Mouse (Mus musculus): Measurements from ENCODE around the gene Naa25. TPM values are rescaled to one million over a fixed set of nuclear protein-coding genes. Genes with fewer than 3 reads are reported as not detected.

The Naa25 gene
- 10 to 100 TPM; 45.8 to 48.0 TPM for total RNA-seq (2021)
- long read RNA-seq, experiment 1, full-length matches to known transcripts, result 29 of 47 reads
- long read RNA-seq, experiment 1, partial matches to known transcripts, result 13 of 47 reads
- long read RNA-seq, experiment 1, other reads (novel, unspliced or antisense), result 5 of 47 reads
- long read RNA-seq, experiment 2, full-length matches to known transcripts, result 17 of 36 reads
- long read RNA-seq, experiment 2, partial matches to known transcripts, result 10 of 36 reads
- long read RNA-seq, experiment 2, other reads (novel, unspliced or antisense), result 9 of 36 reads

DNA sequence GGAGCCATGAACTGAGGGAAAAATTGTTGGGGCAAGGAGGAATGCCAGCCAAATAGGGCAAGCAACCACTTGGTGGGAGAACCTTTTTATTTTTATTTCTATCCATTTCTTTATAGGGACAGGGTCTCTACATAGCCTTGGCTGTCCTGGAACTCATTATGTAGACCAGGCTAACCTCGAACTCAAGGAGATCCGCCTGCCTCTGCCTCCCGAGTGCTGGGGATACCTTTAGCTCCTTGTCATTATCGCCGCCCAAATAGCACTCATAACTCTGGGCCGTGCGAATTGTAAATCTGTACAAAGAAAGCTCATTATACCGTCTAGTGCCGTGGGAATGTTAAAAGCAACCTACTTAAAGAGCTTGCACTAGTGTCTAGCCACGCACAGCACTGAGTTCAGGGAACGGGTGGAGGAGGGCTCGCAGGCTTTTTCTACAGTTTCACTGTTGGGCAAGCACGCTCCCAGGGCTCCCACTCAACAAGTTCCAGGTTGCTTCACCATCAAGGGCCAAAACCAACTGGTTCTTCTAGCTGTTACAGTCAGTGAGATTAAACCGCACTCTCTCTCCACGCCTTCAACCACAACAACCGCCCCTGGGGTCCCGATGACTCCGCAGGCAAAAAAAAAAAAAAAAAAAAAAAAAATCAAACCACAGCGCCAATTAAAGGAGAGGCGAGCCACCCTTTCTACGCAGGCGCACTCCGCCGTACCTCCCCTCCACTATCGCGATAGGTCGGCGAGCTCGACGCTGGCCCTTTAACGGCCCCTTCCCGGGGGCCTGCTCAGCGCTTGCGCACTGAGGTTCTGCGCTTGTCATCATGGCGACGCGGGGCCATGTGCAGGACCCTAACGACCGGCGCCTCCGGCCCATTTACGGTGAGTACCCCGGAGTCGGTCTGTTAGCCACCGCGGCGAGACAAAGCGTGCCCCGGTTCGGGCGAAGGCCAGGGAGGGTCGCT lies at the start of gene Naa25:
Gene Naa25, plus strand, starts transcription at position 750 of the 959 bp plus-strand sequence.
- intact Hi-C loops (cut with DNase I), result no loop called here
- DNase-seq (ENCODE audit: low spot score in 2 of 2), result peak; percentile 96 to 97

DNA sequence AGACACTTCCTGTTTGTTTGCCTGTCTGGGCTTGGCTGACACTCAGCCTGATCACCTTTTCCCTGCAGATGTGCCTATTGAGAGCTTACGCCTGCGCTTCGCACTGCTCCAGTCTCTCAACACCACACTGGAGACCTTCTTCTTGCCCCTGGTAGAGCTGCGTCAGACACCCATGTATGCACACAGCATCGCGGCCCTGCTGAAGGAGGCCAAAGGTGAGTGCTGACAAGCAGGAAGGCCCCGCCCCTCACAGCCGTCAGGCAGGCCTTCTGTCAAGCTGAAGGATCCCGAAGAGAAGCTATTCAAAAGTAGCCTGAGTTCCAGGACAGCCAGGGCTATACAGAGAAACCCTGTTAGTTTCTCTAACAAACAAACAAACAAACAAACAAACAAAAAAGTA lies 38.5 kb upstream of the Naa25 start:
- intact Hi-C loops (cut with DNase I), result no loop called here

DNA sequence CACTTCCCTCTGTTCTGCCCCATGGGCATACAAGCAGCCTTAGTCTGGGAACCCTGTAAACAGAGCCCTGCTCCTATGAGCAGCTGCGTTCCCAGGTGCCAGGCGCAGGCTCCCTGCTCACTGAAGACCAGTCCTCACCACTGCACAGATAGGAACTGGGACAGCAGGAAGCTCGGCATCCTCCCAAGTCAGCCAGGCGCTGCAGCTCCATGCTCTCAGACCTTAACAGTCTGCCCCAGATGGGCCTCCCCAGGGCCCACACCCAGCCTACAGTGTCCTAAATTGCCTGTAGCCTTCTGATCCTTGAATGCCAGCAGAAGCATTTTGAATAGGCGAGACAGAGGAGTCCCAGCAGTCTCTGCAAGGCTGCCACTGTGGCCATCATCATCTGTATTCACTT lies 36.0 kb upstream of the Naa25 start:
- DNase-seq (ENCODE audit: low spot score in 2 of 2), result no peak
- intact Hi-C loops (cut with DNase I), result loop anchor here (5.0 kb wide), 1 partner anchor 49 kb away; no protein-coding TSS in a partner anchor

More for the DNA sequence above, 38.5 kb upstream of the Naa25 start:
- DNase-seq (ENCODE audit: low spot score in 2 of 2), result no peak

DNA sequence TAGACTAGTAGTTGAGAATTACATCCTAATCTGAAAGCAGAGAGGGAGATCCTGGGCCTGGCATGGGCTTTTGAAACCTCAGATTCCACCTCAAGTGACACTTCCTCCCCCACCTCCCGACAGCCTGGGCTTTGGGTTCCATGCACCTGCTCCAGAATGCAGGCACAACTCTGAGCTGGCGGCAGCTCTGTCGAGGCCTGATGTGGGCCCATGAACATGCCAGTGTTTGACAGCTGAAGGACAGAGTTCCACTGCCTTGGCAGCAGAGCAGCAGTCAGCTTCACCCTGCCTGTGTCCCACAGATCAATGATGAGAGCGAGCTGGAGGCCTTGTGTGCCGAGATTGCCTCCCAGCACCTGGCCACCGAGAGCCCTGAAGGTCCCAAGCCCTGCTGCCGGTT lies 34.3 kb upstream of the Naa25 start:
- DNase-seq (ENCODE audit: low spot score in 2 of 2), result no peak
- intact Hi-C loops (cut with DNase I), result loop anchor here (5.0 kb wide), 1 partner anchor 51 kb away; no protein-coding TSS in a partner anchor

DNA sequence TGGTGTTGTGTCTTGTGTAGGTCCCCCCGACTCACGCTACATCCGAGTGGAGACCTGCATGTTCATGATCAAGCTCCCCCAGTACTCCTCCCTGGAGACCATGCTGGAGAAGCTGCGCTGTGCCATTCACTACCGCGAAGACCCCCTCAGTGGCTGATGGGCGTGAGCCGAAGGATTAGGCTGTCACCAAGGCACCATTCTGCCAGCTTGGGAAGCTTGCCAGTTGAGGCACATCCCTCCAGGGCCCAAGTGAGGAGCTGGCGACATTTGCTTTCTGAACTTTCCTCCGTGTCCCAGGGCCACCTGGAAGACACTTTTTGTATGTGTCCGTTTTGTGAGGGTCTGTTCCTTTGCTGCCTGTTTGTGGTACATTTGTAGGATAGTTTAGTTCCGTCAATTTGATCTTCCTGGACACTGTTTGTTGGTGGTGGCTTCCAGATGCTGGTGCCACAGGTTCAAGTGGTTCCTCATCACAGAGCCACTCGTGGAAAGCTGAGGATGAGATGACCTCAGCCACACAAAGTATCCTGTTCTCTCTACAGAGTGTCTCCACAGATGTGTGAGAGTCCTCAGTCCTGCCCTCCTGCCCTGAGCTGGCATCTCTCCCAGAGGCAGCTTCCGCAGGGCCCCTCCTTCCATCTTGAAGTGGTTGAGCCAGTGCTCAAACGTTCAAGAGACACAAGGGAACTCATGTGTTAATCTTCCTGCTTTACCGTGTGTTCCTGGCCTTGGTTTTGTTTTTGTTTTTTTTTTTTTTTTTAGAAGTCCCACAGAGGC lies 31.1 kb upstream of the Naa25 start:
- intact Hi-C loops (cut with DNase I), result no loop called here
- DNase-seq (ENCODE audit: low spot score in 2 of 2), result no peak

- DNase-seq (ENCODE audit: low spot score in 2 of 2), result no peak
- intact Hi-C loops (cut with DNase I), result no loop called here
Measured at GRCm38 (mm10) chr5:121367255-121367654, 30.5 kb upstream of the Naa25 start.

GRCm38 (mm10) chr5:121371712-121372111 lies 26.0 kb upstream of the Naa25 start:
- intact Hi-C loops (cut with DNase I), result no loop called here
- no peak for DNase-seq (ENCODE audit: low spot score in 2 of 2)

GRCm38 (mm10) chr5:121374790-121375189 lies 22.9 kb upstream of the Naa25 start:
- DNase-seq (ENCODE audit: low spot score in 2 of 2), result no peak
- intact Hi-C loops (cut with DNase I), result loop anchor here (5.0 kb wide), 1 partner anchor 157 kb away; no protein-coding TSS in a partner anchor

DNA sequence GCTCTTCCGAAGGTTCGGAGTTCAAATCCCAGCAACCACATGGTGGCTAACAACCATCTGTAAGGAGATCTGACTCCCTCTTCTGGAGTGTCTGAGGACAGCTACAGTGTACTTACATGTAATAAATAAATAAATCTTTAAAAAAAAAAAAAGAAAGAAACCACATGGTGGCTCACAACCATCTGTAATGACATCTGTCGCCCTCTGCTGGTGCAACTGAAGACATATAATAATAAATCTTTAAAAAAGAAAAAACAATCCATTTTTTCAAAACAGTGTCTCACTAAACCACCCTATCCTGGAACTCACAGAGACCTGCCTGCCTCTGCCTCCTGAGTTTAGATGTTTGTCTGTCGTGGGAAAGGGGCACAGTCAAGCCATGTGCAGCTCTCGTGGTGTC lies 20.8 kb upstream of the Naa25 start:
- DNase-seq (ENCODE audit: low spot score in 2 of 2), result peak in 1 of 2 experiments; percentile 51
- intact Hi-C loops (cut with DNase I), result loop anchor here (5.0 kb wide), 1 partner anchor 160 kb away; no protein-coding TSS in a partner anchor

DNA sequence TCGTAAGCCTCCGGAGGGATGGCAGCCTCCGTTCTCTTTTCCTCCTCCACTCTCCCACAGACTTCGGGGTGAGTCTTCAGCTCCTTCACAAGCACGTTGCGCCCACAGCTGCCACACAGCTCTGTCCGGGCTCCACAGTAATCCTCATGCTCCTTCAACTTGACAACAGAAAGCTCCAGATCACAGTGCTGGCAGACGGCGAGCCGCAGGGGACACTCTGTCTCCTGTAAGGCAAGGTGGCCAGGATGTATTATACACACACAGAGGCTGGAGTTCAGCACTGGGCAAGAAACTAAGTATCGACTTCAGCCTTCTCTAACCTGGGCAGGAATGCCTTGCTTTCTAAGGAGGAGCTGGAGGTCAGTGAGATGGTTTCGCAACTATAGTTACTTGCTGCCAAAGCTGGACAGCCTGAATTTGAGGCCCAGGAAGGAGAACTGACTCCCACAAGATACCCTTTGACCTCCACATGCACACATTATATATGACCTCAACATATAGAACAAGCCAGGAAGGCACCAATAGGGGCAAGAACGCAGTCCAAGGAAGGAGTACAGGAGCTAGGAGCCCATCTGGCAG lies 19.0 kb upstream of the Naa25 start:
- intact Hi-C loops (cut with DNase I), result loop anchor here (5.0 kb wide), 1 partner anchor 161 kb away; no protein-coding TSS in a partner anchor
- no peak for DNase-seq (ENCODE audit: low spot score in 2 of 2)

GRCm38 (mm10) chr5:121380692-121381091 lies 17.0 kb upstream of the Naa25 start:
- intact Hi-C loops (cut with DNase I), result no loop called here
- no peak for DNase-seq (ENCODE audit: low spot score in 2 of 2)

GRCm38 (mm10) chr5:121383857-121384756 lies 13.6 kb upstream of the Naa25 start:
- intact Hi-C loops (cut with DNase I), result no loop called here
- no peak for DNase-seq (ENCODE audit: low spot score in 2 of 2)

DNA sequence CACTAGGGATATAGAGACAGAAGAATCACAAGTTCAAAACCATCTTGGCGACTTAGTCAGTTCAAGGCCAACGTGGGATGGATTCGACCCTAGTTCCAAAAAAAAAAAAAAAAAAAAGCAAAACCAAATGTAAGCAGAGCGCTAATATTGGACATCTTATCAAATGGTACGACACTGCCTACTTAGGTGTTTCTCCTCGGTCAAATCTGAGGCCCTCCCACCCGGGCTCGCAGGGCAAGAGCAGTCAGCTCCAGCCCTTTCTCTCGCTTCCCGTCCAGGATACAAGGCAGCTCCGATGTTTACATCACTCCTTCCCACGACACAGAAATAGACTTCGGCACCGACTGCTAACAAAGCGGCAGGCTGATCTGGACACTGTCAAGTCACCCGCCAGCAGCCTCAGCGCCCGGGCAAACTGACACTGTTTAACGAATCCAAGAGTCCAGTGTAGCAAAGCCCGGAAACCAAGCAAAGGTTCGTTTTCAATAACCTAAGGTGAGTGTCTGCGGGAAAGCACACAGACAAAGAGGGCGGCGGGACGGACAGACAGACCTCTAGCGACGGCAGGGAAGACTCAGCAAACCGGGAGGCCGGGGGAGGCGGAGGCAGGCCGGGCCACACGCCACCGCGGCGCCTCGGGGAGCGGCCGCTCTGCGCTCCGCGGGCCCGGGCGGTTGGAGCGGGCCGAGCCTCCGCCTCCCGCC lies 12.8 kb upstream of the Naa25 start:
- DNase-seq (ENCODE audit: low spot score in 2 of 2), result peak in 1 of 2 experiments; percentile 44
- intact Hi-C loops (cut with DNase I), result no loop called here

DNA sequence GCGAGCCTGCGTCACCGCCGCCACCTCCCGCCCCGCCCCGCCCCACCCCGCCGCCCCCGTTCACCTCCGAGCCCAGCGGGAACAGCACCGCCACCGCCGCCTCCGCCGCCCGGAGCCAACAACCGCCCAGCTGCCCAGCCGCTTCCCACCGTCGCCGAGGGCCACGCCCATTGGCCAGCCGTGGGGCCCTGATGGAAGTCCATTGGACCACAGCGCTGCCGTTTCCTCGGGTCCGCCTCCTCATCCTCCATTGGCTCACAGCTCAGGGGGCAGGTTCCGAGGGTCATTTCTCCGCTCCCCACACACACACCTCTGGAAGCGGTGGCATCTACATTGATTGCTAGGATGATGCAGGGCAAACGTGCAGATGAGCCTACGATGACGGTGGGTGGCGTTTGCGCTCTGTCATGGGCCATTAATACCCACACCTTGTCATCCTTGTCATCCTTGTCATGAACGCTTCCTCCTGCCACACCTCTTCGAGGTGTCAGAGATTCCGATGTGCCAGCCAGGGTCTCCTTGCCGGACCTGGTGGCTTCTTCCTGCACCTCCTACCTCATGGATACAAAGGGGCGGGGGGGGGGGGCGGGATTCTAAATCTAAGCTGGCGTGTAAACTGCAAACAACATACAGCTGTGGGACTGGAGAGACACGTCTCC lies 12.1 kb upstream of the Naa25 start, which contains the start of gene Trafd1:
Gene Trafd1, minus strand, starts transcription at position 172 of the 659 bp plus-strand sequence.
- intact Hi-C loops (cut with DNase I), result no loop called here
- peak; percentile 94 to 95 for DNase-seq (ENCODE audit: low spot score in 2 of 2)

- intact Hi-C loops (cut with DNase I), result no loop called here
- peak; percentile 46 to 75 for DNase-seq (ENCODE audit: low spot score in 2 of 2)
Measured at GRCm38 (mm10) chr5:121386120-121386909, 11.4 kb upstream of the Naa25 start.

DNA sequence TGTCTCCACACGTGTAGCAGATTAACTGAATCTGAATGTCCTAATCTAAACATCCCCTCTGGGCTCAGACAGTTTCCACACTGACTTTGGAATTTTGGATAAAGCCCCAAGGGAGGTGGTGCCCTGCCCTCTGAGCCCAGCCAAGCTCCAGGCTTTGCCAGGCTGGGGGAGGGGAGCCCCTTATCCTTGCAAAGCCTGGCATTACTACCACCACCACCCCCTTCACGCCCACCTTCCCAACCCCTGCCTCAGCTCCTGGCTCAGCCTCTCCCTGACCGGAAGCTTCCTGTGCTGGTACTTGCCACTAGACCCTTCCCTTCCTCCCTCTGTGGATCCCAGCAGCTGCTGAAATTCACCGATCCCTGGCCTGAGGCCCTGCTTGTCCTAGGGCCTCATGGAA lies 10.6 kb upstream of the Naa25 start:
- intact Hi-C loops (cut with DNase I), result no loop called here
- no peak for DNase-seq (ENCODE audit: low spot score in 2 of 2)

Measured in left cerebral cortex, postnatal 14 days (tissue).